Mouse (Mus musculus) embryonic facial prominence, embryonic 14.5 days (tissue): ENCODE measurements around the gene Slc7a14. TPM values are rescaled to one million over a fixed set of nuclear protein-coding genes. Genes with fewer than 3 reads are reported as not detected.

ENCODE experiments used
- ATAC-seq: fragments of 200-750 bp; cut with Nextera tagmentation; 2 replicates; pipeline ENCODE4 v1.8.0; 2017; ENCODE audit warnings: low read depth, moderate number of reproducible peaks, moderate TSS enrichment
- DNase-seq: peaks from one replicate; pipeline ENCODE4 v3.0.0-alpha.2; 2015; ENCODE audit warnings: low spot score
- H3K27ac ChIP-seq: fragments of 300-500 bp; sonication (generic); replicated peaks from 2 replicates; pipeline ENCODE4 v1.5.1; 2014; ENCODE audit warnings: low read depth, mild to moderate bottlenecking, low read length, moderate library complexity
- H3K27me3 ChIP-seq: fragments of 300-500 bp; sonication (generic); replicated peaks from 2 replicates; pipeline ENCODE4 v1.6.1; 2014; ENCODE audit warnings: low read length; ENCODE audit not compliant: control insufficient read depth, insufficient read depth
- H3K36me3 ChIP-seq: fragments of 300-500 bp; sonication (generic); 2 replicates; pipeline ENCODE4 v1.6.1; 2014; ENCODE audit warnings: low read length, mixed read lengths; ENCODE audit not compliant: control insufficient read depth, insufficient read depth
- H3K4me1 ChIP-seq: fragments of 300-500 bp; sonication (generic); 2 replicates; pipeline ENCODE4 v1.6.1; 2014; ENCODE audit warnings: antibody characterized with exemption, low read length; ENCODE audit not compliant: control insufficient read depth, insufficient read depth
- H3K4me2 ChIP-seq: fragments of 300-500 bp; sonication (generic); 2 replicates; pipeline ENCODE4 v1.6.1; 2014; ENCODE audit warnings: low read depth, mild to moderate bottlenecking, low read length, moderate library complexity, mixed read lengths
- H3K4me3 ChIP-seq: fragments of 300-500 bp; sonication (generic); 2 replicates; pipeline ENCODE4 v1.5.1; 2014; ENCODE audit warnings: low read depth, mild to moderate bottlenecking, low read length
- H3K9ac ChIP-seq: fragments of 300-500 bp; sonication (generic); 2 replicates; pipeline ENCODE4 v1.6.1; 2014; ENCODE audit warnings: low read depth, mild to moderate bottlenecking, low read length, moderate library complexity, mixed read lengths
- H3K9me3 ChIP-seq: fragments of 300-500 bp; sonication (generic); 2 replicates; pipeline ENCODE4 v1.6.1; 2016; ENCODE audit warnings: low read length; ENCODE audit not compliant: control insufficient read depth
- WGBS: fragments of 180-500 bp; shearing (Covaris S2); extraction: QIAGEN DNeasy Blood & Tissue Kit; methylation state at CpG from one replicate; pipeline ENCODE4 v1.1.7; 2014; 5-methylcytosine and 5-hydroxymethylcytosine counted together
- polyA plus RNA-seq: library from polyadenylated mRNA; unstranded; fragments of >200 nt; fragmentation: Nextera tagmentation; extraction: Ambion mirVana; gene quantifications from 2 replicates; pipeline ENCODE4 v1.2.1, GENCODE M21; 2014

The Slc7a14 gene
- polyA plus RNA-seq, 1 experiment from 2014 or later = 0.43 TPM

DNA sequence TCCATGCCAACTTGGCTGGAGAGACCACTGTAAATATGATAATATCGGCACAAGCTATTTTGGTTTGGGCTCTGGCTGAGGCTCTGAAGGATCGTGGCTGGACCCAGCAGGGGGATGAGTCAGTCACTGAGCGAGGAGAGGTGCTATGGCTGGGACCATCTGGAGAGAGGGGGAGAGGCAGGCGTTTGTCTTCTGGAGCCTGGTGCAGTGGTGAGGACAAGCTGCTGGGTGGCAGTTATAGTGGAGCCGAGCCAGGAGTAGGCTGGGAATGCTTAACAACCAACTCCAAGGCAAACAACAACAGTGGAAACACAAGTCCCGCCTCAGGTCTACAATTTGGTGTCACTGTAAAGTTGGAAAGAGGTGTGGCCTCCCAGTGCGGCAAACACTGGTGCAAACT is 55.8 kb downstream of the Slc7a14 start:
- Histone ChIP-seq H3K27me3 (no peaks in the 10 kb centered on the region), H3K9me3 (no peaks in the 10 kb centered on the region), H3K9ac (no peak overlapping the region), H3K36me3 (no peaks in the 10 kb centered on the region), H3K4me1 (no peaks in the 10 kb centered on the region), H3K4me2 (no peak overlapping the region), H3K27ac (no peak overlapping the region), H3K4me3 (no peak overlapping the region)
- DNase-seq = no peak
- ATAC-seq = no peak
- WGBS = 81% methylated on average over 7 of the region's 7 CpGs

DNA sequence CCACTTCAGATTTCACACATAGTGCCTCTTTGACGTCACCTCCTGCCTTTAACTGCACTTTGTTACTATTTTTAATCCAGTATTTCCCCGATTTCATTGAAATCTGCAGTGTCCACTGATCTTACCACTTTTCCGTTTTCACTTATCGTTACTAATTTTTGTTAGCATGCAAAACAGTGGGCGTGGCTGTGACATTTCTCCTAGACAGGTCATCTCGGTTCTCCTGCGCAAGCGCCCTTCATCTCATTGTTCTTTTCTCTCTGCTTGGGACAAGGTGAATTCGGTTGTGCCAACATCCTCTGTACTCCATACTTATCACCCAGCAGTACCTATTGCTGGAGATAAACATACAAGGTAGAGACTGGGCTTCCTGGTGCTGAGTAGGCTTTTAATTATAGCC is 56.3 kb downstream of the Slc7a14 start:
- H3K36me3 ChIP-seq = no peaks in the 10 kb centered on the region
- H3K4me1 ChIP-seq = no peaks in the 10 kb centered on the region
- no peak overlapping the region for H3K4me3 ChIP-seq
- H3K4me2 ChIP-seq = no peak overlapping the region
- no peak for DNase-seq
- H3K9ac ChIP-seq = no peak overlapping the region
- no peaks in the 10 kb centered on the region for H3K27me3 ChIP-seq
- no peak overlapping the region for H3K27ac ChIP-seq
- ATAC-seq = no peak
- H3K9me3 ChIP-seq = no peaks in the 10 kb centered on the region
- WGBS = 87% methylated on average over 9 of the region's 9 CpGs

DNA sequence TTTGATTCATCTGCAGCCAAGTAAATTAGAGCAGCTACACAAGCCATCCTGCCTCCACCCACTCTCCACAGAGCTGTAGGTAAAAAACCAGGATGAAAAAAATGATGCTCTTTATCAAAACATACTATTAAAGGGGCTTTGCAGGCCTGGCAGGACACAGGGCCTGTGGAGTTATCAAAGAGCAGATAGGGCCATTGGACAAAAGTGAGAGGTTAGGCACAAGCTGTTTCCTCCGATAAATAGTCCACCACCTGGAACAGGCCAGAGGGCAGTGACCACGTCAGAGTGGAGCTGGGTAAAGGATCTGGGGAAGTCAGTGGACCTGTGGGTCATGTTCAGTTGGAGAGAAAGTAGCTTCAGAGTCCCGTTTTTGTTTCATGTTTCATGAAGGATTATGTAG is 57.6 kb downstream of the Slc7a14 start:
- DNase-seq (no peak), ATAC-seq (no peak)
- H3K9me3 ChIP-seq = no peaks in the 10 kb centered on the region
- no peak overlapping the region for H3K27ac ChIP-seq
- H3K27me3 ChIP-seq = no peaks in the 10 kb centered on the region
- H3K4me2 ChIP-seq = no peak overlapping the region
- H3K36me3 ChIP-seq = no peaks in the 10 kb centered on the region
- no peak overlapping the region for H3K9ac ChIP-seq
- WGBS = 57% methylated on average over 3 of the region's 3 CpGs
- no peak overlapping the region for H3K4me3 ChIP-seq
- H3K4me1 ChIP-seq = no peaks in the 10 kb centered on the region

DNA sequence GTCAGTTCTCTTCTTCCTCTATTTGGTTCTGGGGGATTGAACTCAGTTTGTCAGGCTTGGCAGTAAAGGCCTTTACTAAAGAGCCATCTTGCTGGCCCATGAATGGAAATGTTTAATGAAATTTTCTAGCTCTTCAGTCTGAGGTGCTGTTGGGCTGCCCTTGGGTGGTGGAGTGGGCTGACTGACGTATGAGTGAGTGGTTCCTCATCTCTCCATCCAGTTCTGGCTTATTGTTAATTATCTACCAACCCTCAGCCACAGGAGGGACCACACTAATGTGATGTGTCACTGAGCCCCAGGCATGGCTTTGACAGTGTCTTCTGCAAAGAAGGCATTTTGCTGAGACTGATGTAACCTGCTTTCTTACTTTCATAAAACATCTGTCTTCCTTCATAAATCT is 66.7 kb downstream of the Slc7a14 start:
- no peak for ATAC-seq
- DNase-seq = no peak
- Histone ChIP-seq H3K27ac (no peak overlapping the region), H3K4me1 (no peaks in the 10 kb centered on the region), H3K9ac (no peak overlapping the region), H3K36me3 (no peaks in the 10 kb centered on the region), H3K27me3 (no peaks in the 10 kb centered on the region), H3K4me3 (no peak overlapping the region), H3K4me2 (no peak overlapping the region), H3K9me3 (no peaks in the 10 kb centered on the region)
- 80% methylated on average over 1 of the region's 1 CpGs for WGBS

DNA sequence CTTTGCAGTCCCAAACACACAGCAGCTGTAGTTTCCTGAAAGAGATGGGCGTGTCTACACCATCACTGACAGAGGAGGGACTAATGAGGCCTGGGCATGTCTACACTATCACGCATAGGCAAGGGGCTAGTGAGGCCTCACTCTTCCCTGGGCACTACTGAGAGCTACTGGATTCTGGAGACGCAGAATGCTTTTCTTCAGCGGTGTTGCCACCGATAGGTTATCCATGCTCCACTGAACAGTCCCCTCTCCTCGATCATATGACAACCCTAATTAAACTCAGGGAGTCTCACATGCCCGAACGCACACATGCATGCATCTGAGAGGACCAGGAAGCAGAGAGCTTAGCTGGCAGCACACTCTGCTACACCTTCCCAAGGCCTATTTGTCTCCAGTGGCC is 69.3 kb downstream of the Slc7a14 start:
- no peak overlapping the region for H3K4me2 ChIP-seq
- no peaks in the 10 kb centered on the region for H3K9me3 ChIP-seq
- peaks cover 2% of the 10 kb centered on the region; the same call in 1 of the 2 replicates for H3K4me1 ChIP-seq
- H3K36me3 ChIP-seq = no peaks in the 10 kb centered on the region
- WGBS = 87% methylated on average over 8 of the region's 8 CpGs
- H3K27me3 ChIP-seq = no peaks in the 10 kb centered on the region
- no peak overlapping the region for H3K27ac ChIP-seq
- H3K9ac ChIP-seq = no peak overlapping the region
- no peak overlapping the region for H3K4me3 ChIP-seq
- DNase-seq (no peak), ATAC-seq (no peak)

DNA sequence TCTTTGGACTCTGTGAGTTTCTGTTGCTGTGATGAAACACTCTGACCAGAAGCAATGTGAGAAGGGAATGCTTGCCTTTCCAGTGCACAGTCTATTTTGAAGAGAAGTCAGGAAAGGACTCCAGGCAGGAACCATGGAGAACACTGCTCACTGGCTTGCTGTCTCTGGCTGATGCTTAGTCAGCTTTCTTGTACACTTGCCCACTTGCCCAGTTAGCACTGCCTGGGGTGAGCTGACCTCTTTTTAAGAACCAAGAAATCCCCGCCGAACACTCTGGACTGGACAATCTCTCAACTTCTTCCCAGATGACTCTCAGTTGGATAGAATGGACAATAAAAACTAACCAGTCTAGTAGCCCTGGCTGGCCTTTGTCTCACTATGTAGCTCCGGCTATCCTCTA is 70.5 kb downstream of the Slc7a14 start:
- no peaks in the 10 kb centered on the region for H3K27me3 ChIP-seq
- no peak overlapping the region for H3K4me3 ChIP-seq
- H3K4me2 ChIP-seq = no peak overlapping the region
- no peak overlapping the region for H3K27ac ChIP-seq
- peaks cover 9% of the 10 kb centered on the region; the same call in 1 of the 2 replicates for H3K4me1 ChIP-seq
- 96% methylated on average over 3 of the region's 3 CpGs for WGBS
- no peak for ATAC-seq
- no peaks in the 10 kb centered on the region for H3K9me3 ChIP-seq
- DNase-seq = no peak
- H3K9ac ChIP-seq = no peak overlapping the region
- H3K36me3 ChIP-seq = no peaks in the 10 kb centered on the region

DNA sequence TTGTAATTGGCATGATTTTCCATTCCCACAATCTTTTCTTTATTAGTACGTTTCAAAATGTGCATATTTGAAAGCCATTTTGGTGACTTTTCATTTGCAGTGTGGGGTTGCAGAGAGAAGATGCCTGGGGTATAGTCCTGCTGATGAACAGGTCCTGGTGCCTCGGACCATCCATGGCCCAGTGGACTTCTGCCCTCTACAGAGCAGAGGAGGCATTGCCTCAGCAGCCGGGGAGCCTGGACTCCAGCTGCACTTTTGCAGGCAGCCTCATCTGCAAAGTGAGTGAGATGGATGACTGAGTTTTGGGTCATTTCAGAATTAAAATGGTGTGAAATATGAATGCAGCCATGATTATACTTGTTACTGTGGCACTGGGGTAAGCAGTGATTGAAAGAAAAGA is 72.2 kb downstream of the Slc7a14 start:
- no peaks in the 10 kb centered on the region for H3K9me3 ChIP-seq
- no peak overlapping the region for H3K4me2 ChIP-seq
- peak; percentile 37 for DNase-seq
- H3K9ac ChIP-seq = no peak overlapping the region
- no peaks in the 10 kb centered on the region for H3K36me3 ChIP-seq
- H3K27me3 ChIP-seq = no peaks in the 10 kb centered on the region
- ATAC-seq = no peak
- H3K27ac ChIP-seq = no peak overlapping the region
- WGBS = 26% methylated on average over 3 of the region's 3 CpGs
- H3K4me1 ChIP-seq = peaks cover 14% of the 10 kb centered on the region; the same call in 1 of the 2 replicates
- no peak overlapping the region for H3K4me3 ChIP-seq

DNA sequence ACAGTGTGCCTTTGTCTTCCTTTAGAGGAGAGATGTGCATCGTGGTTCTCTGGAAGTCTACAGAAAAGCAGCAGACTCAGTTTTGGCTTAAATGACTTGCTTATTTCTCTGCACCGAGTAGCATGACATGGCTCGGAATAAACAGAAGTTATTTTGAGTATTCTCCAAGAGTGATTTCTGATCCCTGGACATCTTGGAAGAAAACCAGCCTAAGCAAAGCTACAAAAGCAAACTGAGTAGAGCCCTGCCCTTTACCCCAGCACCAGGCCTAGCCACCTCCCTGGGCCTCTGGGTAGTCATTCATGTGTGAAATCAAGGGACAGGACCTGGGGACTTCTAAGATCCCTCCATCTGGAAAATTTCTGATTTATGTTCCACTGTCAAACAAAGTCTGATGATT is 74.0 kb downstream of the Slc7a14 start:
- no peak for DNase-seq
- no peaks in the 10 kb centered on the region for H3K36me3 ChIP-seq
- 70% methylated on average over 3 of the region's 3 CpGs for WGBS

DNA sequence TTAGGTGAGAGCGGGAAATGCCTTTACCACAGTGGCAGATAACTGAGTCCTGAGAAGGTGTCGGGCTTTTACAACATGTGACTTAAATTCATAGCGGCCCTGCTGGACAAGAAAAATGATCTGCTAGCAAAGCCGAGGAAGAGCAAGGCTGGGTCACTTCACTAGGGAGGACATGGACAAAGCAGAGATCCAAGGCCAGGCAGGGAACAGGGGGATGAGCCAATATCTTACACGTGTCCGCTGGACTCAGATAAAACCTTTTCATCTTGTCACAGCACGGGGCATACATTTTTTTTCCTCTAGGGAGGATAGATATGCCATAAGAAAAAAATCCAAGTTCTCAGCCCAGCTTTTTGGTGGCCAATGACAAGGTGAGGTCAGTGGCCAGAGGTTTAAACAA is 75.8 kb downstream of the Slc7a14 start:
- no peaks in the 10 kb centered on the region for H3K27me3 ChIP-seq
- H3K27ac ChIP-seq = no peak overlapping the region
- H3K9ac ChIP-seq = no peak overlapping the region
- ATAC-seq = no peak
- no peak overlapping the region for H3K4me2 ChIP-seq
- H3K36me3 ChIP-seq = no peaks in the 10 kb centered on the region
- H3K4me1 ChIP-seq = peaks cover 14% of the 10 kb centered on the region; the same call in 1 of the 2 replicates
- WGBS = 71% methylated on average over 7 of the region's 7 CpGs
- DNase-seq = no peak
- H3K9me3 ChIP-seq = no peaks in the 10 kb centered on the region
- no peak overlapping the region for H3K4me3 ChIP-seq

More for the DNA sequence above, 74.0 kb downstream of the Slc7a14 start:
- H3K9ac ChIP-seq = no peak overlapping the region
- no peak overlapping the region for H3K4me3 ChIP-seq
- no peak overlapping the region for H3K27ac ChIP-seq
- H3K9me3 ChIP-seq = no peaks in the 10 kb centered on the region
- no peak overlapping the region for H3K4me2 ChIP-seq
- H3K27me3 ChIP-seq = no peaks in the 10 kb centered on the region
- H3K4me1 ChIP-seq = peaks cover 14% of the 10 kb centered on the region; the same call in 1 of the 2 replicates
- no peak for ATAC-seq
